Mouse (Mus musculus): ENCODE results near the gene Wdr59.
A peak's percentile ranks its signal among the peaks of the same experiment; 100 is the strongest.

DNA sequence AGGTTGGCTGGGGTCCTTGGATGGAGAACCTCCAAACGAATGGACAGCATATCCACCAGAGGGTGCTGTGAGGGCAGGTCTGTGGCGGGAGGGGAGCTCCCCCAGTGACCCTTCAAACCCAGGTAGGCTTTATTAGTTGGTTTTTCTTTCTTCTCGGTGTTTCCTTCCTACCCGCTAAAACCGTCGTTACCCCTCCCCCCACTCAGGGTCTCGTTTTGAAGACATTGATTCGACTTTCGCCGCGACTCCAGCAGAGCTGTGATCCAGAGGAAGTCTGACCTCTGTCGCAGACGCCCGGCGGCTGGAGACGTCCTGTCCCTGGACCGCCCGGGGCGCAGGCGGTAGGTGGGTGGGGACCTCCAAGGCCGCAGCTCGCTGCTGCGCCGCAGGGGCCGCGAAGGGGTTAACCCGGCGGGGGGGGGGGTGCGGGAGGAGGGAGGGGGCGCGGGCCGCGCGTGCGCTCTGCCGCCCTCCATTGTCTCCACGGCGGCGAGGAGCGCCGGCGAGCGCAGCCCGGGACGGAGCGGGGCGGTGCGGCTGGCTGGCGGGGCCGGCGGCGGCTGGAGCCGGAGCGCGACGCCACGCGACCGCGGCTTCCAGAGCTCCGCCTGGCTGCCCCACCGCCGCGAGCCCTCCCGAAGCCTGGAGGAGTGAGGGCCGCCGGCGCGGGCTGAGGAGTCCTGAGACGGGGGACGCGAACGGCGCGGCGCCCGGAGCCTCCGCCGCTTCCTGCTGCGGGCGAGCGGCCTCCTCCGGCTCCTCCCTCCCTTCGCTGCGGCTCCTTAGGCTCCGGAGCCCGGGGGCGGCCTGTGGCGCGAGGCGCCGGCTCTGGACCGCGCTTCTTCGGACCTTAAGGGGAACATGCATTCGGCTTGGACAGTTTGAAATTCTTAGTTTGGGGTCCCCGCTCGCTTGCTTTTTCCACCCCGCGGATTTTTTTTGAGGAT is 14.4 kb upstream of the Wdr59 start, which contains the start of gene Znrf1:
- TF ChIP-seq CTCF (IDR thresholded peaks at IDR 0.05; ENCODE audit: low read depth) (peak; percentile 73), EP300 (optimal IDR thresholded peaks at IDR 0.05) (no peak)

Measured in stomach, postnatal 0 days (tissue).